Mouse (Mus musculus): ENCODE data around the gene Pfkl. TPM values are rescaled to one million over a fixed set of nuclear protein-coding genes. Genes with fewer than 3 reads are reported as not detected.

Gene Pfkl
- total and polyA plus RNA-seq, 3 experiments, result 84.8 to 267 TPM; not detected in 1

DNA sequence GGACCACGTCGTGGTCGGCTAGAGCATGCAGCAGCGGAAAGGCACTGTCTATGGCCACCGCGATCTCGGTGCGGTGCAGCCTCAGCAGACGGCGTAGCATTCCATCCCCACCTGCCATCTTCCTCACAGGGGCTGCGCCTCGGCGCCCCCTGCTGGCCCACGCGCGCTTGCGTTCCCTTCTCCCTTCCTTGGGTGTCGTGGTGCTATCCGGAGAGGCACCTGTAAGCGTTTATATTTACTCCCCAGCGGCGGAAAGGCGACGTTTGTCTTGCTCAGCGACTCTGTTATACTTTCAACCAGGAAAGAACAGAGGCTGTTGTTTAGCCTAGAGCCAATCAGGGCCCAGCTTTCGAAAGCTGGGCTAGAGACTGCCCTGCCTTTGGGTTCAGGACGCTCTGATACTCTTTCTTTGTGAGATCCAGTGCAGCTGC lies 33.5 kb upstream of the Pfkl start, which contains the start of gene Aire:
TSS of gene Aire (minus strand) at position 205 of the 431 bp plus-strand sequence.
- DNase-seq (ENCODE audit: low read depth, low spot score), result peak; percentile 48
- Histone ChIP-seq H3K4me1 (ENCODE audit: control insufficient read depth in 1 of 2, insufficient read depth in 2 of 2, low read length in 2 of 2) (no peaks in the 10 kb centered on the region), H3K9ac (ENCODE audit: control insufficient read depth, low read depth, low read length, poor library complexity, severe bottlenecking) (no peak within 1 kb of the TSS), H3K4me3 (ENCODE audit: control insufficient read depth in 1 of 2, insufficient read depth in 1 of 2, low read depth in 2 of 2, low read length in 2 of 2) (no peak within 1 kb of the TSS), H3K36me3 (ENCODE audit: control insufficient read depth in 1 of 2, insufficient read depth in 2 of 2, low read length in 2 of 2) (no peaks in the 10 kb centered on the region), H3K27me3 (ENCODE audit: control insufficient read depth in 1 of 2, insufficient read depth in 2 of 2, low read length in 2 of 2) (peaks cover 0 to 5% of the 10 kb centered on the region in 2 experiments), H3K27ac (ENCODE audit: control insufficient read depth, low read depth, low read length) (no peak within 1 kb of the TSS), H3K79me2 (ENCODE audit: control insufficient read depth, insufficient read depth, low read length, poor library complexity) (no peaks in the 10 kb centered on the region), H3K9me3 (replicated peaks; ENCODE audit: insufficient read depth, low read length) (no peaks in the 10 kb centered on the region)
- TF ChIP-seq ZKSCAN1 (IDR thresholded peaks at IDR 0.05; ENCODE audit: low read depth, low read length), result no peak
- TF ChIP-seq EP300 (IDR thresholded peaks at IDR 0.05; ENCODE audit: low read depth in 1 of 2, low read length in 2 of 2), result no peak
- TF ChIP-seq HCFC1 (IDR thresholded peaks at IDR 0.05; ENCODE audit: low read depth, low read length), result no peak
- no peak for TF ChIP-seq E2F4 (IDR thresholded peaks at IDR 0.05; ENCODE audit: borderline replicate concordance, low read depth, low read length)
- peak; percentile 27 for TF ChIP-seq RAD21 (IDR thresholded peaks at IDR 0.05; ENCODE audit: low read depth, low read length)
- TF ChIP-seq ZC3H11A (IDR thresholded peaks at IDR 0.05; ENCODE audit: low read depth, low read length), result peak; percentile 18; the same call in 1 of the 2 replicates
- TF ChIP-seq USF1 (IDR thresholded peaks at IDR 0.05; ENCODE audit: low read depth, low read length), result no peak
- TF ChIP-seq CTCF (IDR thresholded peaks at IDR 0.05 in 2 of 3, conservative IDR thresholded peaks at IDR 0.05 in 1 of 3; ENCODE audit: control insufficient read depth in 1 of 3, insufficient read depth in 1 of 3, low read depth in 2 of 3, low read length in 3 of 3, poor library complexity in 1 of 3, severe bottlenecking in 1 of 3), result peak; percentile 71 to 89 (median 72)
- 0 out of 2 replicates have a peak, but pooled peaks have one; percentile 6 for TF ChIP-seq TCF12 (IDR thresholded peaks at IDR 0.05; ENCODE audit: low read depth, low read length)
- peak; percentile 65 for TF ChIP-seq SMC3 (IDR thresholded peaks at IDR 0.05; ENCODE audit: low read depth, low read length)
- TF ChIP-seq SIN3A (IDR thresholded peaks at IDR 0.05; ENCODE audit: low read length), result no peak

DNA sequence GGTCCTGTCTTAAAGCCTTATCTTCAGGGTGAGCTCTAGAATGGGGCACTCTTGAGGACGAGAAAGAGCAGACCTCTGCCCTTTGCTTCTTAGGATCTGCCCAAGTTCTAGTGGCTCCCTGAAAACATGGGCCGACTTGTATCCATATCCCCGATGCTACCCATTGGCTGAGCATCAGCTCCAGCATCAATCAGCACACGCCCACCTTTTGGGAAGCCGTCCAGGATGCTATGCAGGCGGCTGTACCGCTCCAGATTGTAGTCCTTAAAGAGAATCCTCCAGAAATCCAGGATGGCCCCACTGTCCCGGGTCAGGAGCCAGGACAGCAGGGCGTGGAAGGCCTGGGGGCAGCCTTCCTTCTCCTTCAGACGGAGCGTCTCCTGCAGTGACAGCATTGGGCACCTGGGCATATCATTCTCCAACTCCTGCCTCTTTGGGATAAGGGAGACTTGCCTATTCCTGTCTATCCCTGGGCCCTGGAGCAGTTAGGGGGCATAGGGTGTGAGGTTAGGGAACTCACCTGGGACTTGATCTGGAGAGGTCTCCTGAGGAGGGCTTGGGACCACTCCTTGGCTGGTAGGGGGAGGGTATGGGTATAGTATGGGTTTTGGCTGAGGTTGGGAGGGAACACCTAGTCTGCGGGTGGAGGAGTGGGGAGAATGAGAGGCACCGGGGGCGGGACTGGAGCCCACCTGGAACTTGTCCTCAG lies 33.0 kb upstream of the Pfkl start:
- no peaks in the 10 kb centered on the region for H3K36me3 ChIP-seq (ENCODE audit: control insufficient read depth in 1 of 2, insufficient read depth in 2 of 2, low read length in 2 of 2)
- H3K4me1 ChIP-seq (ENCODE audit: control insufficient read depth in 1 of 2, insufficient read depth in 2 of 2, low read length in 2 of 2), result no peaks in the 10 kb centered on the region
- TF ChIP-seq NELFE (IDR thresholded peaks at IDR 0.05; ENCODE audit: low read depth, low read length) (no peak), MEF2A (IDR thresholded peaks at IDR 0.05; ENCODE audit: extremely low read depth, insufficient replicate concordance, low read depth, low read length, poor library complexity, severe bottlenecking) (no peak), POLR2AphosphoS2 (IDR thresholded peaks at IDR 0.05; ENCODE audit: low read length) (no peak), JUND (IDR thresholded peaks at IDR 0.05; ENCODE audit: low read depth, low read length) (no peak), RCOR1 (IDR thresholded peaks at IDR 0.05; ENCODE audit: low read depth, low read length) (no peak), RAD21 (IDR thresholded peaks at IDR 0.05; ENCODE audit: low read depth, low read length) (no peak), TBP (IDR thresholded peaks at IDR 0.05; ENCODE audit: low read depth, low read length) (no peak), ZMIZ1 (IDR thresholded peaks at IDR 0.05; ENCODE audit: low read depth, low read length) (no peak), E2F4 (IDR thresholded peaks at IDR 0.05; ENCODE audit: borderline replicate concordance, low read depth, low read length) (no peak), BHLHE40 (IDR thresholded peaks at IDR 0.05; ENCODE audit: borderline replicate concordance, low read depth, low read length) (no peak), POLR2AphosphoS5 (IDR thresholded peaks at IDR 0.05; ENCODE audit: borderline replicate concordance, low read depth, low read length) (no peak), ETS1 (IDR thresholded peaks at IDR 0.05; ENCODE audit: low read depth, low read length) (no peak), TAL1 (IDR thresholded peaks at IDR 0.05; ENCODE audit: low read length) (no peak), MYC (IDR thresholded peaks at IDR 0.05; ENCODE audit: low read depth, low read length) (no peak), CTCF (IDR thresholded peaks at IDR 0.05 in 2 of 3, conservative IDR thresholded peaks at IDR 0.05 in 1 of 3; ENCODE audit: control insufficient read depth in 1 of 3, insufficient read depth in 1 of 3, low read depth in 2 of 3, low read length in 3 of 3, poor library complexity in 1 of 3, severe bottlenecking in 1 of 3) (no peak), MAX (IDR thresholded peaks at IDR 0.05; ENCODE audit: low read length) (no peak), KAT2A (conservative IDR thresholded peaks at IDR 0.05; ENCODE audit: low read depth, low read length) (no peak), ELF1 (IDR thresholded peaks at IDR 0.05; ENCODE audit: low read depth, low read length) (no peak)
- no peaks in the 10 kb centered on the region for H3K79me2 ChIP-seq (ENCODE audit: control insufficient read depth, insufficient read depth, low read length, poor library complexity)
- H3K27me3 ChIP-seq (ENCODE audit: control insufficient read depth in 1 of 2, insufficient read depth in 2 of 2, low read length in 2 of 2), result peaks cover 0 to 5% of the 10 kb centered on the region in 2 experiments
- no peak overlapping the region for H3K4me3 ChIP-seq (ENCODE audit: control insufficient read depth in 1 of 2, insufficient read depth in 1 of 2, low read depth in 2 of 2, low read length in 2 of 2)
- no peaks in the 10 kb centered on the region for H3K9me3 ChIP-seq (replicated peaks; ENCODE audit: insufficient read depth, low read length)
- no peak overlapping the region for H3K9ac ChIP-seq (ENCODE audit: control insufficient read depth, low read depth, low read length, poor library complexity, severe bottlenecking)
- H3K27ac ChIP-seq (ENCODE audit: control insufficient read depth, low read depth, low read length), result no peak overlapping the region
- no peak for DNase-seq (ENCODE audit: low read depth, low spot score)

Measured in MEL (cell line).